Mouse (Mus musculus) hindbrain, postnatal 0 days (tissue): ENCODE results near the gene Smpd2. TPM values are rescaled to one million over a fixed set of nuclear protein-coding genes. Genes with fewer than 3 reads are reported as not detected.

Experiments
- ATAC-seq: fragments of 200-750 bp; cut with Nextera tagmentation; 2 replicates; pipeline ENCODE4 v1.8.0; 2017; ENCODE audit warnings: mild to moderate bottlenecking, moderate TSS enrichment, moderate library complexity
- DNase-seq: peaks from one replicate; pipeline ENCODE4 v3.0.0-alpha.2; 2015; ENCODE audit warnings: low spot score
- H3K27ac ChIP-seq: fragments of 300-500 bp; sonication (generic); 2 replicates; pipeline ENCODE4 v1.5.1; 2014; ENCODE audit warnings: mild to moderate bottlenecking
- H3K27me3 ChIP-seq: fragments of 300-500 bp; sonication (generic); 2 replicates; pipeline ENCODE4 v1.6.1; 2014; ENCODE audit warnings: low read length, mixed read lengths; ENCODE audit not compliant: insufficient read depth
- H3K36me3 ChIP-seq: fragments of 300-500 bp; sonication (generic); 2 replicates; pipeline ENCODE4 v1.6.1; 2014; ENCODE audit warnings: low read length, mixed read lengths; ENCODE audit not compliant: insufficient read depth
- H3K4me1 ChIP-seq: fragments of 300-500 bp; sonication (generic); 2 replicates; pipeline ENCODE4 v1.6.1; 2014; ENCODE audit warnings: antibody characterized with exemption, low read length, mixed read lengths; ENCODE audit not compliant: insufficient read depth
- H3K4me2 ChIP-seq: fragments of 300-500 bp; sonication (generic); 2 replicates; pipeline ENCODE4 v1.6.1; 2014; ENCODE audit warnings: low read depth, mild to moderate bottlenecking, low read length, moderate library complexity, mixed read lengths
- H3K4me3 ChIP-seq: fragments of 300-500 bp; sonication (generic); 2 replicates; pipeline ENCODE4 v1.5.1; 2014; ENCODE audit warnings: low read length
- H3K9ac ChIP-seq: fragments of 300-500 bp; sonication (generic); replicated peaks from 2 replicates; pipeline ENCODE4 v1.6.1; 2014; ENCODE audit warnings: mild to moderate bottlenecking, low read length, moderate library complexity, mixed read lengths
- H3K9me3 ChIP-seq: fragments of 300-500 bp; sonication (generic); 2 replicates; pipeline ENCODE4 v1.6.1; 2016; ENCODE audit warnings: low read length, mixed read lengths
- CTCF ChIP-seq: IDR thresholded peaks from 2 replicates; pipeline ENCODE4 v1.5.1; 2016; ENCODE audit warnings: antibody characterized with exemption, control low read depth, low read depth
- WGBS: fragments of 180-500 bp; shearing (Covaris S2); extraction: QIAGEN DNeasy Blood & Tissue Kit; methylation state at CpG from one replicate; pipeline ENCODE4 v1.1.7; 2014; 5-methylcytosine and 5-hydroxymethylcytosine counted together
- polyA plus RNA-seq: library from polyadenylated mRNA; unstranded; fragments of >200 nt; fragmentation: Nextera tagmentation; extraction: Ambion mirVana; gene quantifications from 2 replicates; pipeline ENCODE4 v1.2.1, GENCODE M21; 2015
- total RNA-seq: library from RNA; depleted of rRNA; stranded (reverse); fragments of >200 nt; gene quantifications from 2 replicates; pipeline ENCODE4 v1.2.3, GENCODE M21; 2014; rRNA removed

Smpd2 gene
- total RNA-seq (48.0 and 74.5 TPM in 2 replicates), polyA plus RNA-seq (50.5 and 52.3 TPM in 2 replicates)

DNA sequence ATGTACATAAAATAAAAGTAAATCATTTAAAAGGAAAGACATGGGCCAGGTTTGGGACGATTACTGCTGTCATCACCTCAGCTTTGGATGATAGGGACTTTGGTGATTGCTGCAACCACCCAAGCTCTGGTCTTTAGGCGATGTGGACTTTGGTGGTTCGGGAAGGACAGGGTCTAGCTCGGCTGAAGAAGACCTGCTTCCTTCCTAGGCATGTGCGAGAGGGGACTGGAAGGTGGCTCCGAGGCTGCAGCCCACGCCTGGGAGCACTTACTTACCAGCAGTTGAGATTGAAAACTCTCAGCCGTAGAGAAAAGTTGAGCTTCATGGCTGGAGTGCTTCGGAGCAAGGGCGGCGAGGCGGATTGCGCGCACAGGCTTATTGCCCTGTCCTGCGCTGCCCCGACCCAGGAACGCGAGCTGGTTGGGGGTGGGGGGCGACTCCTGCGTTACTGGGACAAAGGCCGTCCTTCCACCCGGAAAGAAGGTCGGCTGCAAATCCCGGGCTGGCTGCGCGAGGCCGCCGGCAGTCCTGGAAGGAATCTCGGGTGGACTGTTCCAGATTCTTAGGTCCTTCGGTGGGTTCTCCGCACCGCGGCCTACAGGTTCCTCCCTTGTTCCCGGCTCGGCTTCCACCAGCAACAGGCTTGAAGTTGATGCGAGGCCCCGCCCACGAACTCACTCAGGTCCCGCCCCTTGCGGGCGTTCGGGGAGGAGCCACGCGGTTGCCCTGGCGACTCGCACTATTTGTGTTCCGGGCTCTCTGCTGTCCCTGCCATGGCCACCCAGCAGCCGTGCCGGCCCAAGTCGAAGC lies at the start of gene Smpd2, which contains the start of gene Ppil6:
Smpd2 (minus strand) TSS at position 662 of the 810 bp plus-strand sequence.
Ppil6 (plus strand) TSS at position 732 of the 810 bp plus-strand sequence.
- peak; percentile 96 for ATAC-seq
- peak; percentile 15; the same call in 1 of the 2 replicates for TF ChIP-seq CTCF
- Histone ChIP-seq H3K4me1 (peaks cover 9% of the 10 kb centered on the region; the same call in 1 of the 2 replicates), H3K36me3 (no peaks in the 10 kb centered on the region; the same call in 1 of the 2 replicates), H3K4me3 (peak within 1 kb of the TSS; percentile 55), H3K27ac (peak within 1 kb of the TSS; percentile 71), H3K4me2 (peak within 1 kb of the TSS; percentile 94), H3K27me3 (no peaks in the 10 kb centered on the region), H3K9ac (peak within 1 kb of the TSS; percentile 61), H3K9me3 (no peaks in the 10 kb centered on the region)
- peak; percentile 96 for DNase-seq
- 1% methylated on average over 50 of the region's 50 CpGs for WGBS

DNA sequence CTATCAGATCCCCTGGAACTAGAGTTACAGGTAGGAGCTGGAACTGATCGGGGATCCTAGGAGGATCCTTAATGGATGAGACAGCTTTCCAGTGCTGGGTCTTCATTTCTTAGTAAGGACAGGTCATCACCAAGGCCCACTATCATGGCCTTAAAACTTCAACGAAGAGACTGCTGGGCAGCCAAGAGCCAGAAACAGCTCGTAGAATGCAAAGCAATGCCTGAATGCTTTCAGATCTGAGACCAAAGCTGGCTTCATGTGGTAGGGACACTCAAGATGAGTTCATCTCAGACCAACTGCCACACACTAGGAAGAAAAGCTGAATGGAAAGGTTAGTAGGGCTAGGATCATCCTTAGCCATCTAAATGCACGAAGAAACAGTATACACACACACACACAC lies 48.8 kb upstream of the Smpd2 start:
- no peak overlapping the region for H3K9ac ChIP-seq
- no peak overlapping the region for H3K4me2 ChIP-seq
- no peak overlapping the region for H3K27ac ChIP-seq
- ATAC-seq (no peak), DNase-seq (no peak)
- no peaks in the 10 kb centered on the region for H3K9me3 ChIP-seq
- no peak overlapping the region for H3K4me3 ChIP-seq
- H3K4me1 ChIP-seq, result no peaks in the 10 kb centered on the region
- no peak for TF ChIP-seq CTCF
- H3K36me3 ChIP-seq, result peaks cover 8% of the 10 kb centered on the region
- no peaks in the 10 kb centered on the region for H3K27me3 ChIP-seq
- WGBS, result 97% methylated on average over 4 of the region's 4 CpGs

DNA sequence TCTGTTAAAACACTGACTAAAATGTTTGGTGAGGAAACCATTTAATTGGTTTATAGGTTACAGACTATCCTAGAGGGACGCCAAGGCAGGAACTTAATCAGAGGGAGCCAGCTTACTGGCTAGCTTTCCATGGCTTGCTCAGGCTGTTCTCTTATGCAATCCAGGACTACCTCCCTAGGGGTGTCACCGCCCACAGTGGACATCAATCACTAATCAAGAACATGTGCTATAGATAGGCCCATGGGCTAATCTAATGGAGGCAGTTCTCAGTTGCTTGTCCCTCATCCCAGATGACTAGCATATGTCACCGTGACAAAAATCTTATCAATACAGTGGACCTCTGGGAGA lies 47.8 kb upstream of the Smpd2 start:
- Histone ChIP-seq H3K27me3 (no peaks in the 10 kb centered on the region), H3K4me2 (no peak overlapping the region), H3K27ac (no peak overlapping the region), H3K4me1 (no peaks in the 10 kb centered on the region), H3K36me3 (peaks cover 8% of the 10 kb centered on the region), H3K4me3 (no peak overlapping the region), H3K9ac (no peak overlapping the region), H3K9me3 (no peaks in the 10 kb centered on the region)
- DNase-seq (no peak), ATAC-seq (no peak)
- no peak for TF ChIP-seq CTCF
- whole genome bisulfite sequencing, result 94% methylated on average over 3 of the region's 3 CpGs

DNA sequence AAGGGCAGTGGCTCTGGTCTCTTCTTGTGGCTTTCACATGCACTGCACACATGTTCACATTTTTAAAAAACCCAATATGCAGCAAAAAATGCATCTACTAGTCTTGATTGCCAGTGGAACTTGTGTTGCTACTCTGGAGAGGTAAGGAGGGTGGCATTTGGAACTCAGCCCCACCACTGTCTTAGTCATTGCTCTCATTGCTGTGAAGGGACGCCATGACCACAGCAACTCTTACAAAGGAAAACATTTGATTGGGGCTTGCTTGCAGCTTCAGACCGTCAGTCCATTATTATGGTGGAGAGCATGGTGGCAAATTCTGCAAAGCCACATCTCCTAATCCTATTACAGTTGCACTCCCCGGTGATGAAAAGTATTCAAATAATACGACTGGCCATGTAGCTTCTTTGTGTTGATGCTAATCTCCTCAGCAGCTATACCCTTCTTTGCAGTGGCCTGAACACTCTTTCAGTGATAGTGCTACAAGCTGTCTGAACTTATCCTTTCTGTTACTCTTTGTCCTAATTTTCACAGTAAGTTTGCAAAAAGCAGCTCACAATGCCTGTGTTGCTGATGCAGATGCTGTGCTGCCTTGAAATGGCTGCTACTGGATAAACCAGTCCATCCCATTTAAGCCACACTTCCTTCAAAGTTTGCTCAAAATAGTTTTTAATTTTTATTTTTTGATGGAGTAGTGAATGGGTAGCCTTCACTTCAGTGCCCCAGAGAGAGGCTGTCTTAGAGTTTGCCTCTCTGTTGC lies 47.2 kb upstream of the Smpd2 start:
- no peak for DNase-seq
- H3K9me3 ChIP-seq, result no peaks in the 10 kb centered on the region

DNA sequence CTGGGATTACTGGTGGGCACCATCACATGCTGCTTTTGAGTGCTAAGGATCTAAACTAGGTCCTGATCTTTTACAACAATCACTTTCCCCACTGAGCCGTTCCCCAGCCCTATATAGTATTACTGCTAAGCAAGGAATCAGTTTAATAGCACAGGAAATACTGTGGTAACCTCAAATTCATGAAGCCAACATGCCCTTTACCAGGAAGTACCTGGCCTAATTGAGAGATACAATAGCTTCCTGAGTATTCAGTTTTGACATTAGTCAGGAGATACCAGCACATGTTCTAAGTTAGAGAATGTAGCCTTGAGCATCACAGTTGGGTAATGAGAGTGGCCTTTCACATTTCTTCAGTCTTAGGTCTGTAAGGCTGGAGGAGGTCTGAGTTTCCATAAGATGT lies 46.5 kb upstream of the Smpd2 start:
- WGBS, result 88% methylated on average over 1 of the region's 1 CpGs

More for the DNA sequence above, 47.2 kb upstream of the Smpd2 start:
- H3K27me3 ChIP-seq, result no peaks in the 10 kb centered on the region
- no peak overlapping the region for H3K9ac ChIP-seq
- H3K4me3 ChIP-seq, result no peak overlapping the region
- H3K27ac ChIP-seq, result no peak overlapping the region
- no peak for TF ChIP-seq CTCF
- peaks cover 8% of the 10 kb centered on the region for H3K36me3 ChIP-seq
- H3K4me2 ChIP-seq, result no peak overlapping the region
- no peak for ATAC-seq
- H3K4me1 ChIP-seq, result no peaks in the 10 kb centered on the region
- 77% methylated on average over 4 of the region's 4 CpGs for WGBS

DNA sequence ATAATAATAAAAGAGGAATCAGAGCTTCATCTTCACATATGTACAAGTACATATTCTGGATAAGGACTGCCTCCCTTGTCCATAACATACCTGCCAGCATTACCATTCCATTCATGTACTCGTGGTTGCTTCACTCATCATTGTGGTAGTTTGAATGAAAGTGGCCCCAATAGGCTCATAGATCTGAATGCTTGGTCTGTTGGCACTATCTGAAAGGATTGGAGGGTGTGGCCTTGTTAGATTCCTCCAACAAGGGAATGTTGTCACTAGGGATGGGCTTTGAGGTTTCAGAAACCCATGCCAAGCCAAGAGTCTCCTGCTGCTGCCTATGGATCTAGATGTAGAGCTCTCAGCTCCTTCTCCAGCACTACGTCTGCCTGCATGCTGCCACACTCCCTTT lies 45.8 kb upstream of the Smpd2 start:
- Histone ChIP-seq H3K4me1 (no peaks in the 10 kb centered on the region), H3K27ac (no peak overlapping the region), H3K36me3 (peaks cover 8% of the 10 kb centered on the region), H3K4me3 (no peak overlapping the region), H3K9ac (no peak overlapping the region), H3K27me3 (no peaks in the 10 kb centered on the region), H3K4me2 (no peak overlapping the region), H3K9me3 (no peaks in the 10 kb centered on the region)
- ATAC-seq, result no peak
- no peak for DNase-seq
- WGBS, result 90% methylated on average over 2 of the region's 2 CpGs
- no peak for TF ChIP-seq CTCF

More for the DNA sequence above, 46.5 kb upstream of the Smpd2 start:
- no peak for ATAC-seq
- Histone ChIP-seq H3K4me2 (no peak overlapping the region), H3K27me3 (no peaks in the 10 kb centered on the region), H3K9ac (no peak overlapping the region), H3K4me3 (no peak overlapping the region), H3K9me3 (no peaks in the 10 kb centered on the region), H3K27ac (no peak overlapping the region), H3K4me1 (no peaks in the 10 kb centered on the region), H3K36me3 (peaks cover 8% of the 10 kb centered on the region)
- no peak for DNase-seq
- TF ChIP-seq CTCF, result no peak
